Mouse (Mus musculus): ENCODE measurements around the gene Kif7. TPM values are rescaled to one million over a fixed set of nuclear protein-coding genes. Genes with fewer than 3 reads are reported as not detected.

Gene Kif7
- total RNA-seq, 4 experiments from 2014 or later: 1.3 to 2.7 (median 1.9) TPM

Other genes starting within 250 kb of the Kif7 start
- gene Polg, start 249.4 kb downstream of the Kif7 start, total RNA-seq (2022): 100 to 1,000 TPM in 1 of 4 experiments, 10 to 100 TPM in 3; 87.5 to 101 (median 95.1) TPM
- 1 to 10 TPM in 1 of 4 experiments, under 1 TPM in 3; 0.59 to 2.7 (median 0.81) TPM for gene Rhcg, start 98.1 kb downstream of the Kif7 start, total RNA-seq (2022)
- gene Ticrr, start 55.5 kb downstream of the Kif7 start, total RNA-seq (2022): under 1 TPM in 2 of 4 experiments, not detected in 2; 0.09 to 0.20 TPM
- under 1 TPM in 3 of 4 experiments, not detected in 1; 0.21 to 0.93 (median 0.31) TPM for gene Plin1, start 17.2 kb upstream of the Kif7 start, total RNA-seq (2022)
- gene Pex11a, start 27.4 kb upstream of the Kif7 start, total RNA-seq (2022): 10 to 100 TPM; 10.1 to 14.3 (median 10.6) TPM
- gene Wdr93, start 27.4 kb upstream of the Kif7 start, total RNA-seq (2022): under 1 TPM; 0.26 to 0.43 (median 0.39) TPM
- not detected for gene Mesp1, start 78.1 kb upstream of the Kif7 start, total RNA-seq (2022)
- 1 to 10 TPM in 3 of 4 experiments, under 1 TPM in 1; 0.87 to 2.0 (median 1.6) TPM for gene Mesp2, start 95.0 kb upstream of the Kif7 start, total RNA-seq (2022)
- 1 to 10 TPM; 4.3 to 5.5 (median 4.5) TPM for gene Anpep, start 145.3 kb upstream of the Kif7 start, total RNA-seq (2022)
- 10 to 100 TPM; 40.9 to 51.1 (median 46.7) TPM for gene Ap3s2, start 204.9 kb upstream of the Kif7 start, total RNA-seq (2022)
- 10 to 100 TPM; 12.5 to 17.1 (median 15.3) TPM for gene Arpin, start 219.6 kb upstream of the Kif7 start, total RNA-seq (2022)